Mouse (Mus musculus): ENCODE data around the gene Hspa14. TPM values are rescaled to one million over a fixed set of nuclear protein-coding genes. Genes with fewer than 3 reads are reported as not detected.

The Hspa14 gene
- 37.8 TPM for polyA plus RNA-seq (2014; fragmentation: Illumina TruSeq; extraction: RNeasy Lipid Tissue Mini Kit (QIAGEN cat#74804); ENCODE audit: low read depth, low replicate concordance)

DNA sequence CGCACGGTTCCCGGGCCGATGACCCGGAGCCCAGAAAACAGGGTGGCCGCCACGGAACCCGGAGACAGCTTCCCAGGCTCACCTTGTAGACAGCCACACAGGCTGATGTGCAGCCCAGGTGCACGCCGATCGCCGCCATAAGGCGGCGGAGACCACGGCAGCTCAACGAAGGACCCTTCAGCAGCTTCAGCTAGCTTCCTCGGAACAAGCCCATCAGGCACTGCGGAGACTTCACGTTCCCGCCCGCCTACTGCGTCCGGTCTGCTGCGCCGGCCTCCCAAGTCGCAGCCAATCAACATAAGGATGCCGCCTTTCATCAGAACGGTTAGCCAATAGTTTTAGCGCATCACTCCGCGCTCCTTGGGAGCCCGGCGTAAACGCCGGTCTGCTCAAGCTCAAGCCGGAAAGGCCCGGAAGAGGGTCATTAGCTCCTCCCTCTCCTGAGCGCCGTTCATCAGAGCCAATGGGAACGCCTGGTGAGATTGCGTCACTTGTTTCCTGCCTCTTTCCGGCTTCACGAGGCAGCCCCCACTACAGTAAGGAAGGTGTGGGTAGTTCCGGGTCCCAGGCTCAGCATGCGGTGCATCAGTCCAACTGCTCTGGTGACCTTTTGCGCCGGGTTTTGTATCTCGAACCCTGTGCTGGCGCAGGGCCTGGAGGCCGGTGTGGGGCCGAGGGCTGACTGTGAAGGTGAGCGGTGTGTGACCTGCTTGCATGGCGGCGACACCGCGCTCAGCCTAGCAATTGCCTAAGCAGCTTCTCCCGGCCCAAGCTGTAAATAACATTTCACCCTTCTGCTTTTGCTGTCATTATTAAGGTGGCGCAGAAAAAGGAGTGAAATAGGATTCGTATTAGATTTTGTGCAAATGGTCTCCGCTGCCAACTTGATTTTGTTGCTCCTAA is at the start of gene Hspa14, which contains the start of the genes Gm45902 and Cdnf:
TSS of gene Hspa14 (minus strand) at position 263 of the 903 bp plus-strand sequence.
TSS of gene Gm45902 (minus strand) at position 239 of the 903 bp plus-strand sequence.
TSS of gene Cdnf (plus strand) at position 479 of the 903 bp plus-strand sequence.

DNA sequence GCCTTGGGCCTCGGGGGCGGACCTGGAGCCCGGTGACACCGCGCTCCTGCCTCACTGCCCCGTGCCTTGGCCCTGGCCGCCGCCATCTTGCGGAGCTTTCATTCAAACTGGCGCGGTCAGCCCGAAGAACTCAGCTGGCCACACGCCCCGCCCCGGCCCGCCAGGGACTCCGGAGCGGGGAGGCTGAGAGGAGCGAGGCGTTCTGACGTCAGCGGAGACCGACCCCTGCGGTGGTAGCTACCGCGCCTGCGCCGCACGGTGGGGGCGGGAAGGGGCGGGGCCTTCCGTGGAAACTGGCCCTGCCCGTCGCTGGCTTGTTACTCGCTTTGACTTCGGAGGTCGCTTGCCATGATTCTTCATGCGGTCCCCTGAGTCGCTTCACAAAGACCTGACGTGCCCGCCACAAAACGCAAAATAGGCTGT is 37.7 kb downstream of the Hspa14 start, which contains the start of gene Suv39h2:
TSS of gene Suv39h2 (minus strand) at position 171 of the 423 bp plus-strand sequence.

Other genes with a start within 250 kb of the Hspa14 start
- 27.6 TPM for gene Nmt2, start 228.6 kb downstream of the Hspa14 start, polyA plus RNA-seq (2014; fragmentation: Illumina TruSeq; extraction: RNeasy Lipid Tissue Mini Kit (QIAGEN cat#74804); ENCODE audit: low read depth, low replicate concordance)
- gene Rpp38, start 180.2 kb downstream of the Hspa14 start, polyA plus RNA-seq (2014; fragmentation: Illumina TruSeq; extraction: RNeasy Lipid Tissue Mini Kit (QIAGEN cat#74804); ENCODE audit: low read depth, low replicate concordance): 8.7 TPM
- gene Acbd7, start 176.6 kb downstream of the Hspa14 start, polyA plus RNA-seq (2014; fragmentation: Illumina TruSeq; extraction: RNeasy Lipid Tissue Mini Kit (QIAGEN cat#74804); ENCODE audit: low read depth, low replicate concordance): not detected
- gene Olah, start 115.6 kb downstream of the Hspa14 start, polyA plus RNA-seq (2014; fragmentation: Illumina TruSeq; extraction: RNeasy Lipid Tissue Mini Kit (QIAGEN cat#74804); ENCODE audit: low read depth, low replicate concordance): not detected
- gene Meig1, start 90.2 kb downstream of the Hspa14 start, polyA plus RNA-seq (2014; fragmentation: Illumina TruSeq; extraction: RNeasy Lipid Tissue Mini Kit (QIAGEN cat#74804); ENCODE audit: low read depth, low replicate concordance): not detected
- gene Dclre1c, start 88.7 kb downstream of the Hspa14 start, polyA plus RNA-seq (2014; fragmentation: Illumina TruSeq; extraction: RNeasy Lipid Tissue Mini Kit (QIAGEN cat#74804); ENCODE audit: low read depth, low replicate concordance): 8.5 TPM
- 3.2 TPM for gene Suv39h2, start 37.8 kb downstream of the Hspa14 start, polyA plus RNA-seq (2014; fragmentation: Illumina TruSeq; extraction: RNeasy Lipid Tissue Mini Kit (QIAGEN cat#74804); ENCODE audit: low read depth, low replicate concordance)
- 1.5 TPM for gene Gm45902, start within 50 bp of the Hspa14 start, polyA plus RNA-seq (2014; fragmentation: Illumina TruSeq; extraction: RNeasy Lipid Tissue Mini Kit (QIAGEN cat#74804); ENCODE audit: low read depth, low replicate concordance)
- gene Cdnf, start 216 bp upstream of the Hspa14 start, polyA plus RNA-seq (2014; fragmentation: Illumina TruSeq; extraction: RNeasy Lipid Tissue Mini Kit (QIAGEN cat#74804); ENCODE audit: low read depth, low replicate concordance): 2.5 TPM
- 430 TPM for gene Fam107b, start 57.7 kb upstream of the Hspa14 start, polyA plus RNA-seq (2014; fragmentation: Illumina TruSeq; extraction: RNeasy Lipid Tissue Mini Kit (QIAGEN cat#74804); ENCODE audit: low read depth, low replicate concordance)